Mouse (Mus musculus) adrenal gland, postnatal 25 days (tissue): ENCODE results near the gene Mpv17l2. TPM values are rescaled to one million over a fixed set of nuclear protein-coding genes. Genes with fewer than 3 reads are reported as not detected.

Source experiments
- DNase-seq: peaks from one replicate; pipeline ENCODE4 v3.0.0; 2021; ENCODE audit warnings: mixed read lengths
- microRNA-seq, 2 experiments: library from miRNA; unstranded; fragments of <30 nt; microRNA quantifications; one replicate each; pipeline ENCODE4 v1.2.0; 2021
- total RNA-seq: library from RNA; stranded (reverse); gene quantifications from 2 replicates; pipeline ENCODE4 v1.2.3, GENCODE M21; 2021

Mpv17l2 gene
- total RNA-seq, 1 experiment from 2014 or later = 143 TPM

DNA sequence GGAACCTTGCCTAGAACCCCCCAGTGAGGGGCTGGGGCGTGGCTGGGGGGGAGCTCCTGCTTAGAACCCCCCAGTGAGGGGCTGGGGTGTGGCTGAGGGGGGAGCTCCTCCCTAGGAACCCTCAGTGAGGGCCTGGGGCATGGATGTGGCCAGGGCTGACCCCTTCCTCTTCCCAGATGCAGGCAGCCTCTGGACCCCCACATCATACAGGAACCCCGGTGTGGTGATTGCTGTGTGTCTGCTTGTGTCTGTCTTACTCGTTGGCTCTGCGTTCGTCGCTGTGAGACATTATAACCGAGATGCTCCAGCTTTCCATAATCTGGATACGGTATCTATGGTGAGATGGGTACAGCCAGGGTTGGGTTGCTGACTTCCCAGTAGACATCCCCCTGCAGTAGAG is 39.1 kb downstream of the Mpv17l2 start:
- no peak for DNase-seq

DNA sequence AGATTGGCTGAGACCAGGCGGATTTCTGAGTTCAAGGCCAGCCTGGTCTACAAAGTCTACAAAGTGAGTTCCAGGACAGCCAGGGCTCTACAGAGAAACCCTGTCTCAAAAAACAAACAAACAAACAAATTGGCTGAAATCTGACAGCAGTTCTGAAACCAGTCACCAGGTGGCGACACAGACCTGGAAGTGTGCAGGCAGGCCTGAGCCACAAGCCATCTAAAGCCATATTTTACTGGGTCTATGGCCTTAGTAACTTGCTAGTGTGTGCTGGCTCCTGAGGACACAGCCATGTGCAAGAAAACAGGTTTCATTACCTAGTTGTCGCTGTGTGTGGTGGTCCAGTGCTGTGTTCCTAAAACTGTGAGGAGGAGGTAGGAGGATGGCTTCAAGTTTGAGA is 40.0 kb downstream of the Mpv17l2 start:
- peak; percentile 74 for DNase-seq

GRCm38 (mm10) chr8:70719796-70720270 is 40.9 kb downstream of the Mpv17l2 start:
- no peak for DNase-seq

DNA sequence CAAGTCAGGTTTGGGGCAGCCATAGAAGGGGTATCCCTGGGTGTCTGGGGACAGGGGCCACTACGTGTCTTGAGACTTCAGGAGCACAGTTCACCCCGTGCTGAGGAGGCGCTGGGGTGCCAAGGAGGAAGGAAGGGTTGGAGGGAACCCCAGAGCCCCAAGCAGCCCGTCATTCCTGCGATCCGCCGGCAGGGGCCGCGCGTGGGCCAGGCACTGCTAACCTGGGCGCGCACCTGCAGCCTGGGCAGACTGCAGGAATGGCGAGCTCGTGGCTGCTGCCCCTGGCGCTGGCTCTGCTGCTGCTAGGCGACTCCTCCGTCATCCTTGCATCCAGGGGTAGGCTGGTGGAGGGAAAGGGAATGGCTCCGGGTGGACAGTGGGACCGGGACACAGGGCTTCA is 42.4 kb downstream of the Mpv17l2 start, which contains the start of gene Gm3336:
Gm3336 (plus strand) TSS at position 247 of the 400 bp plus-strand sequence.
- peak; percentile 67 for DNase-seq

DNA sequence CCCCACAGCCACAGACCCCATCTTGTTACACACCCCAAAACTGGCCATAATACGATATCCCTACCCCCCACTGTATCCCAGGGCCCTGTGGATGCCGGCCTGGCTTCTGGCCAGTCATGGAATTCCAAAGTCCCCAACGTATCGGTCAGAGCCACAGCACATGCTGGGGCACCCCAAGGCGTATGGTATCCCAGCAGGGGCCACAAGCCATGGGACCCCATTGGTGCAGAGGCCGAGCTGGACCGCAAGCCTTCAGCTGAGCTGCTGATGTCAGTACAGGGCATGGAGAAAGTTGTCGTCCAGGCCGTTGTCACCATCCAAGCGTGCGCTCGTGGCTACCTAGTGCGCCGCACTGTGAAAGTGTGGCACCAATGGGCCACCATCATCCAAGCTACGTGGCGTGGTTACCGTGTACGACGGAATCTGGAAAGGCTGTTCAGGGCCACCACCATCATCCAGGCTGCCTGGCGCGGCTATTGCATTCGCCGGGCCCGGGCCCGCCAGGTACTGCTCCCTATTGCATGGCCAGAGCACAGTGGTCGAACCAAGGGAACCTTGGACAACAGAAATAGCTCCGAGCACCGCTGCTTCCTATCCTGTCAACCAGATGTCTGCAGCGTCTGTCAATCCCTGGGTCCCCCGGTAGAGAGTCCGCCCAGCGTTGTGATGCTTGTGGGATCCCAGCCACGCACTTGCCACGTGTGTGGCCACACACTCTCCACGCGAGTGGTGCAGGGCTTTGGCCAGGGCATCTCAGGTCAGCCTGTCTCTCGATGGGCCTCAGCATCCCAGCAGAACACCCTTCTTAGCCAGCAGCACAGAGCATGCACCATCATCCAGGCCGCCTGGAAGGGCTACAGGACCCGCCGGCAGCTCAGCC is 44.0 kb downstream of the Mpv17l2 start:
- DNase-seq = no peak

- no peak for DNase-seq
These were observed 45.7 kb downstream of the Mpv17l2 start for GRCm38 (mm10) chr8:70715086-70715485.

DNA sequence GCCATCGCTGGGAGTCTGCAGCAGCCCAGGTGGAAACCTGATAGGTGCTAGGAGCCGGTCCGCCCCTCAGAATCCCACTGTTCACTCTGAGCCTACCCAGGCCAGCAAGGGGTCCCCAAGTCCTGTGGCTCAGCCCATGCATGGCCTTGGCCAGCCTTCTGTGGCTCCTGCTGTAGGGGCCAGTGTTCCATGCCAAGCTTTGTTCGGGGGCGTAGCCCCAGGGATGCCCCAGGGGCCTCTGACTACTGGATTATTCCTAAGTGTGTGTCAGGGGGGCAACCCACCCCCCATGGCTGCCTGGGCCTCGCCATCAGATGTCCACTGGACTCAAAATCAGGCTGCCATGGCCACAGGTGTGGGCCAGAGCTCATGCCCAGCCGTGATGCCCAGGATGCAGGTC is 46.8 kb downstream of the Mpv17l2 start:
- peak; percentile 0 for DNase-seq

- DNase-seq = peak; percentile 79
These were observed 49.7 kb downstream of the Mpv17l2 start for GRCm38 (mm10) chr8:70711041-70711440.

- peak; percentile 59 for DNase-seq
These were observed 50.5 kb downstream of the Mpv17l2 start for GRCm38 (mm10) chr8:70710296-70710695.

DNA sequence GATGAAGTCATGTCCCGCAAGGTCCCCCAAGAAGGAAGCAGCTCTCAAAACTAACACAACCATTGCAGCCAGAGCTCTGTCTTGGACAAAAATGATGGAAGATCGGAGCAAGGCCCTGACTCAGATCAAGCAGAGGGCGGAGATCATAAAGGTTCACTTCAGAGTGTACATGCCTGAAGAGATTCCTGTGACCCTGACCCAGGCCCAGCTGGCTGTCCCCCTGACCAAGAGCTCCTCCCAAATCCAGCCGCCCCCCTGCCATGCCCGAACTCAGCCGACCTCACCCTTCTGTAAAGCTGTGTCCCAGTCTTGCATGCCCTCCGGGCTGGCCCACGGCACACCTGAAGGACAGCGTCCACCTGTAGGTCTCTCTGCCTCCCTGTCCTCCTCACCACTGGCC is 51.0 kb downstream of the Mpv17l2 start:
- DNase-seq = peak; percentile 2

Small RNA genes within 50 kb of the gene (microRNA-seq; reads per million reads assigned to microRNA genes)
- gene Mir7240 = 1.7 to 2.1 reads per million in 2 experiments

Other genes with a start within 250 kb of the Mpv17l2 start
- 361 and 404 TPM in 2 replicates for gene Fkbp8, start 233.2 kb downstream of the Mpv17l2 start, total RNA-seq
- gene Kxd1, start 233.0 kb downstream of the Mpv17l2 start, total RNA-seq = 68.9 and 85.4 TPM in 2 replicates
- gene Ell, start 221.5 kb downstream of the Mpv17l2 start, total RNA-seq = 24.3 and 29.8 TPM in 2 replicates
- 89.7 and 101 TPM in 2 replicates for gene Isyna1, start 166.6 kb downstream of the Mpv17l2 start, total RNA-seq
- gene Ssbp4, start 152.1 kb downstream of the Mpv17l2 start, total RNA-seq = 82.0 and 88.2 TPM in 2 replicates
- 1.0 and 2.2 TPM in 2 replicates for gene Lrrc25, start 144.8 kb downstream of the Mpv17l2 start, total RNA-seq
- gene Gdf15, start 128.5 kb downstream of the Mpv17l2 start, total RNA-seq = 2.2 and 5.7 TPM in 2 replicates
- 98.1 and 129 TPM in 2 replicates for gene Pgpep1, start 100.6 kb downstream of the Mpv17l2 start, total RNA-seq
- 66.1 and 86.8 TPM in 2 replicates for gene Lsm4, start 87.7 kb downstream of the Mpv17l2 start, total RNA-seq
- gene Jund, start 62.0 kb downstream of the Mpv17l2 start, total RNA-seq = 191 and 217 TPM in 2 replicates
- gene Iqcn, start 57.5 kb downstream of the Mpv17l2 start, total RNA-seq = 0.15 and 0.19 TPM in 2 replicates
- gene Gm3336, start 42.4 kb downstream of the Mpv17l2 start, total RNA-seq = not detected in 2 replicates
- 0.55 and 1.3 TPM in 2 replicates for gene Pde4c, start 37.2 kb downstream of the Mpv17l2 start, total RNA-seq
- 65.2 and 89.6 TPM in 2 replicates for gene Rab3a, start 6.3 kb downstream of the Mpv17l2 start, total RNA-seq
- gene Pik3r2, start 15.8 kb upstream of the Mpv17l2 start, total RNA-seq = 50.2 and 62.1 TPM in 2 replicates
- gene Mast3, start 44.1 kb upstream of the Mpv17l2 start, total RNA-seq = 26.9 and 27.4 TPM in 2 replicates
- gene Il12rb1, start 47.5 kb upstream of the Mpv17l2 start, total RNA-seq = not detected in 2 replicates
- gene Arrdc2, start 78.8 kb upstream of the Mpv17l2 start, total RNA-seq = 10.6 and 14.4 TPM in 2 replicates
- gene Kcnn1, start 102.3 kb upstream of the Mpv17l2 start, total RNA-seq = 2.2 and 3.3 TPM in 2 replicates
- 54.6 and 57.5 TPM in 2 replicates for gene Ccdc124, start 113.0 kb upstream of the Mpv17l2 start, total RNA-seq
- gene Slc5a5, start 131.8 kb upstream of the Mpv17l2 start, total RNA-seq = 0.09 TPM in 1 of 2 replicates, not detected in the other
- gene Rpl18a, start 136.5 kb upstream of the Mpv17l2 start, total RNA-seq = 1,315 and 1,410 TPM in 2 replicates
- gene Map1s, start 145.0 kb upstream of the Mpv17l2 start, total RNA-seq = 26.3 and 42.6 TPM in 2 replicates